Mouse (Mus musculus) neural tube, embryonic 15.5 days (tissue): ENCODE results near the gene Adss. TPM values are rescaled to one million over a fixed set of nuclear protein-coding genes. Genes with fewer than 3 reads are reported as not detected.

ENCODE experiments used
- ATAC-seq: fragments of 200-750 bp; cut with Nextera tagmentation; 2 replicates; pipeline ENCODE4 v1.8.0; 2017; ENCODE audit warnings: mild to moderate bottlenecking, moderate TSS enrichment, moderate library complexity; ENCODE audit not compliant: low FRiP score
- H3K27ac ChIP-seq: fragments of 300-500 bp; sonication (generic); replicated peaks from 2 replicates; pipeline ENCODE4 v1.5.1; 2015; ENCODE audit warnings: mild to moderate bottlenecking, inconsistent platforms
- H3K27me3 ChIP-seq: fragments of 300-500 bp; sonication (generic); replicated peaks from 2 replicates; pipeline ENCODE4 v1.6.1; 2015; ENCODE audit warnings: inconsistent platforms
- H3K36me3 ChIP-seq: fragments of 300-500 bp; sonication (generic); 2 replicates; pipeline ENCODE4 v1.6.1; 2015; ENCODE audit warnings: inconsistent platforms
- H3K4me1 ChIP-seq: fragments of 300-500 bp; sonication (generic); 2 replicates; pipeline ENCODE4 v1.6.1; 2015; ENCODE audit warnings: inconsistent platforms
- H3K4me2 ChIP-seq: fragments of 300-500 bp; sonication (generic); 2 replicates; pipeline ENCODE4 v1.6.1; 2015; ENCODE audit warnings: inconsistent platforms, mild to moderate bottlenecking, moderate library complexity
- H3K4me3 ChIP-seq: fragments of 300-500 bp; sonication (generic); replicated peaks from 2 replicates; pipeline ENCODE4 v1.5.1; 2015; ENCODE audit warnings: mild to moderate bottlenecking, inconsistent platforms
- H3K9ac ChIP-seq: fragments of 300-500 bp; sonication (generic); replicated peaks from 2 replicates; pipeline ENCODE4 v1.6.1; 2015; ENCODE audit warnings: mild to moderate bottlenecking, inconsistent platforms
- H3K9me3 ChIP-seq: fragments of 300-500 bp; sonication (generic); replicated peaks from 2 replicates; pipeline ENCODE4 v1.6.1; 2016; ENCODE audit warnings: inconsistent platforms
- WGBS: fragments of 180-500 bp; shearing (Covaris S2); methylation state at CpG from one replicate; pipeline ENCODE4 v1.1.7; 2015; ENCODE audit warnings: mixed read lengths; 5-methylcytosine and 5-hydroxymethylcytosine counted together
- polyA plus RNA-seq: library from polyadenylated mRNA; unstranded; fragments of >200 nt; fragmentation: Nextera tagmentation; extraction: Ambion mirVana; gene quantifications from 2 replicates; pipeline ENCODE4 v1.2.1, GENCODE M21; 2015

Adss gene
- polyA plus RNA-seq, 1 experiment from 2014 or later: 50.6 TPM

DNA sequence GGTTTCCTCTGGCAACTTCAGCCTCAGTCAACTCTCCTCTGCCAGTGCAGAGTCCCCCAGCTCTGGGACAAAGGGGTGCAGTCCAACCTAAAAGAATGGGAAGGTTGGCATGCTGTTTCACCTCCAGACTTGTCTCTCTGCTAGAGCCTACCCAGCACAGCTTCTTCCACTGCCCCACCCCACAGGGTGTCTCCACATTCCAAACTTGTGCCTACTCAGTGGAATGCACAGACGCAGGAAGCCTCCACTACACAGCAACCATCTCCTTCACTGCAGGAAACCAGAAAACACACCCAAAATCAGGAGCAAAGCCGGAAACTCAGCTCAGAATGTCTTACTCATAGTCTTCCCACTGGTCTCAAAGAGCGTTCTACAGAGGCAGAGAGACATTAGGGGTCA, 77.3 kb downstream of the Adss start:
- H3K9me3 ChIP-seq: no peaks in the 10 kb centered on the region
- H3K4me3 ChIP-seq: no peak overlapping the region
- WGBS: 80% methylated on average over 3 of the region's 3 CpGs
- H3K4me1 ChIP-seq: peaks cover 11% of the 10 kb centered on the region
- no peaks in the 10 kb centered on the region for H3K36me3 ChIP-seq
- no peaks in the 10 kb centered on the region for H3K27me3 ChIP-seq
- no peak overlapping the region for H3K4me2 ChIP-seq
- no peak overlapping the region for H3K9ac ChIP-seq
- ATAC-seq: no peak
- no peak overlapping the region for H3K27ac ChIP-seq

DNA sequence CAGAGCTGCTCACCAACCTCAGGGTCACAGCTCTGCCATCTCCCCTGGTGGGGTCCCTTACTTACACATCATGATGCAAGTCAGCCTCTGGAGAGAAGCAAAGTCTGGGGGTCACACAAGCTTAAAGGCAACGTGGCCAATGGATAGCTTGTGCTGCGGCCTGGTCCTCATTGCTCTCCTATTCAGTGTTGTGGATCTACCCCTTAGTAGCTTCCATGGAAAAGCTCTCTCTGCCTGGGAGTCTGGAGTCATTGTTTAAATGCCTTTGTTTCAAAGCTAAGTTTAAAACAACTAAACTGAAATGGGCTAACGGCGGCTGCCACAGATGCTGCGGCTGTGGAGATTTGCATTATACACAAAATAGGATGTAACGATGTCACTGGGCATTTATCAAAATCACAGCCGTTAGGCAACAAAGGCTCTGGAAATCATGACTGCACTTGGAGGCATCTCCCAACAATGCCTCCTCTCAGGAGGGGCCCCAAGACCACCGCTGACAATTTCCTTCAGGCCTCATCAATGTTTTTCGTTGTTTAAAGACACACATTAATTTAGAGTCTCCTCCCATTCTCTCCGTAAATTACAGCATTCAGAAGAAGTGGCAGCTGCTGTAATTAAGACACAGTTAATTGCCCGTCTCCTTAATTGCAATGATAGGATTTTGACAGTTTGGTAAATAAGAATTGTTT, 77.8 kb downstream of the Adss start:
- no peak overlapping the region for H3K4me2 ChIP-seq
- no peak overlapping the region for H3K9ac ChIP-seq
- H3K4me1 ChIP-seq: peaks cover 11% of the 10 kb centered on the region
- no peaks in the 10 kb centered on the region for H3K9me3 ChIP-seq
- H3K27ac ChIP-seq: no peak overlapping the region
- no peaks in the 10 kb centered on the region for H3K36me3 ChIP-seq
- no peak overlapping the region for H3K4me3 ChIP-seq
- WGBS: 20% methylated on average over 11 of the region's 11 CpGs
- H3K27me3 ChIP-seq: no peaks in the 10 kb centered on the region
- no peak for ATAC-seq

DNA sequence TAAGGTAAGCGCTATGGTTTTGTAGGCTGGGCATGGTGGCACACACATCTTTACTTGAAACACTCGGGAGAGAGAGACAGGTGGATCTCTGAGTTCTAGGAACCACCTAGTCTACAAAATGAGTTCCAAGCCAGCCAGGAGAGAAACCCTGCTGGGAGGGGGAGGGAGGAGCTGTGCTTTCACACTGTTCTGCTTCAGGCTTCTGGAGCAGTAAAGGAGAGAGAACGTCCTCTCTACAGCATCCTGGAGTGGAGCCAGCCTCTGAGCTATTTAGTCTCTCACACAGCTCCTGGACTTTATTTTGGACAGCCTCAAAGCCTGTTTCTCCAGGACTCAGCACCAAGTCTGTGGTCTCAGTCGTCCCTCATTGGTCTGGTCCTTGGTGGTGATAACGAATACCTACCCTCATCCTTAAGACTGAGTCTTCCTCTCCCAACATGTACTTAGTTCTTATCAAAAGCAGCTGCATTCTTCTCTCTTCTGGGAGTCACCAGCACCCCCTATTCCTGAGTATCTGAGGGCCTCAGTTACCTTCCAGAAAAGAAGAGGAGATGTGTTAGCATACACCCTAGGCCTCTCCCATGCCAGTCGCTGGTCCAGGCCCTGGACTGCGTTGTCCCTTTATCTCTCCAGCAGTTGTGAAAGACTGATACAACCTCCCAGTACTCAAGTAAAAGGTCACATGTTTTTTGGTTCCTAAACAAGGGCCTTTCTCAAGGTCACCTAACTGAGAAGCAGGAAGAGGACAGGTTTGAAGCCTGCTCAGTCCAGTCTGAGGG, 79.1 kb downstream of the Adss start:
- Histone ChIP-seq H3K27ac (no peak overlapping the region), H3K36me3 (no peaks in the 10 kb centered on the region), H3K4me2 (no peak overlapping the region), H3K9me3 (no peaks in the 10 kb centered on the region), H3K4me1 (peaks cover 11% of the 10 kb centered on the region), H3K27me3 (no peaks in the 10 kb centered on the region), H3K4me3 (no peak overlapping the region), H3K9ac (no peak overlapping the region)
- no peak for ATAC-seq
- 76% methylated on average over 7 of the region's 7 CpGs for WGBS

DNA sequence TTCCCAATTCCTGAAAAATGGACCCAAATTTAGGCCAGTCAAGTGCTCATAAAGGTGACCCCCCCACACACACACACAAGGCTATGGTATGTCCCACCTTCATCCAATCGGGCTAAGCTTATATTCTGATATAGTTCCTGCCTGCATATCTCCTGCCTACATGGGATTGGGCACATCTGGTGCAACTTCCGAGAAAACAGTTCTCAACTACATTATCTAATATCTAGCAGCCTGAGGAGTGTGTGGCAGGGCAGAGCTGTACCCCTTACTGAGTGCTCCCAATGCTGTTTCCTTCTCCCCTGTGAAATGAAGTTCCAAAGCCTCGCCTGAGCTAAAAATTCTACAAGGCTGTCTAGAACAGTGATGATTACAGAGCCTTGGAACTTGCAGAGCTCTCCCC, 79.9 kb downstream of the Adss start:
- ATAC-seq: no peak
- H3K4me1 ChIP-seq: peaks cover 11% of the 10 kb centered on the region
- H3K4me2 ChIP-seq: no peak overlapping the region
- H3K9ac ChIP-seq: no peak overlapping the region
- WGBS: 83% methylated on average over 3 of the region's 3 CpGs
- H3K27me3 ChIP-seq: no peaks in the 10 kb centered on the region
- no peak overlapping the region for H3K27ac ChIP-seq
- H3K9me3 ChIP-seq: no peaks in the 10 kb centered on the region
- no peak overlapping the region for H3K4me3 ChIP-seq
- no peaks in the 10 kb centered on the region for H3K36me3 ChIP-seq

DNA sequence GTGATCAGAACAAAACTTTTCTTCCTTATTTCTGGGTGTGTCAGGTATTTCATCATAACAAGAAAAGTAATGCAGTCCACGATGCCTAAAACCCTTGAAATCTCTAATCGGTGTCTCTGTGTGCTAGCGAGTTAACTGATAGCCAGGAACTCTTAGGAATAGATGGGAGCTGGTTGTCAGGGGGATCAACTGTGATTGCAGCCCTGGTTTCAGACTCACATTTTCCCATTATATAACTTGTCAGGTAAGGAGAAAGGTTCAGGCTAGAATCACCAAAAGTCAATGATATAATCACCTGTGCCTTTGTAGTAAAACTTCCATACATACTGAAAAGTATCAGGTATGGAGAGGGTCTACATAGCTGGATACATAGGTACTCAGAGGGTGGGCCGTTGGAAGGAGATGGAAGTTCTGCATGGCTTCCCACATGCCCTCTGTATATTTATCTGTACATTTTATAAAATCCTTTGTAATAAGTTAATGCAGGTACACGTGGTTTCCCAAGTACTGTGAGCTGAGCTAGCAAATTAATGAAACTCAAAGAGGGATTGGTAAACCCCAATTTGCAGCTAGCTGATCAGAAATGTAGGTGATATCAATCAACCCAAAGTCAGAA, 81.8 kb downstream of the Adss start:
- Histone ChIP-seq H3K4me3 (no peak overlapping the region), H3K4me1 (peaks cover 11% of the 10 kb centered on the region), H3K9me3 (no peaks in the 10 kb centered on the region), H3K9ac (no peak overlapping the region), H3K27me3 (no peaks in the 10 kb centered on the region), H3K4me2 (no peak overlapping the region), H3K27ac (no peak overlapping the region), H3K36me3 (no peaks in the 10 kb centered on the region)
- no peak for ATAC-seq
- WGBS: 94% methylated on average over 5 of the region's 5 CpGs

DNA sequence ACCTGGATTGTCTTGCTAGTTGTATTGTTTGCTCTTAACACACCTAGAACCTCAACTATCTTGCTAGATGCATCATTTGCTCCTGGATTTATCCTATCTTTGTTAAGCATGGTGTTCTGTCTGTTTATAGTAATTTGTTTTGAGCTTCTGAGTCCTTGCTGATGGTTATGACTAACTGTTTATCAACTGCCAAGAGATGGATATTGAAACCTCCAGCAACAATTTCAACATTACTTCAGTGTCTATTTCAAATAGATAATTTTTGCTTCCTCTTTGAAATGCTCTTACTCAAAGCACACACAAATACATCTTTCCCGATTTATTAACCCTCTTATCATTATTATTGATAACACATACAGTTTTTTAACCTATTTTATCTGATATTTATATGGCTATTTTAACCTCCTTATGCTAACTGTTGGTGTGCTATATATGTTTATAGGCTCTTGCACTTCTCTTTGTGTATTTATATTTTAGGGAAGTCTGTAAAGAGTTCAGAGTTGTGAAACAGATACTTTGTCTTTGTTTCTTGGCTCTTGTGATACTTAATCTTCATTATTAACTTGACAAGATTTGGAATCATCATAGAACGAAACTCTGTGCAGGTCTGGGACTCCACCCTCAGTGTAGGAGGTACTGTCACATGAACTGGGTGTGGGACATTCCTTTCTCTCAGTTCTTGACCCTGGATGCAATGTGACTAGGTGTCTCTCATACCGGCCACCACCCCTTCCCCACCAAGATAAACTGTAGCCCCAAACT, 82.5 kb downstream of the Adss start:
- H3K27me3 ChIP-seq: no peaks in the 10 kb centered on the region
- 86% methylated on average over 3 of the region's 3 CpGs for WGBS
- no peaks in the 10 kb centered on the region for H3K9me3 ChIP-seq
- H3K9ac ChIP-seq: no peak overlapping the region
- no peak overlapping the region for H3K4me3 ChIP-seq
- H3K36me3 ChIP-seq: no peaks in the 10 kb centered on the region
- no peak for ATAC-seq
- H3K4me1 ChIP-seq: peaks cover 7% of the 10 kb centered on the region
- no peak overlapping the region for H3K27ac ChIP-seq
- H3K4me2 ChIP-seq: no peak overlapping the region

Other genes starting within 250 kb of the Adss start
- gene 1700016C15Rik, start 66.7 kb downstream of the Adss start, polyA plus RNA-seq: not detected in 2 replicates
- gene Catspere2, start 186.9 kb upstream of the Adss start, polyA plus RNA-seq: 0.29 and 0.38 TPM in 2 replicates